Mouse (Mus musculus): ENCODE measurements around the gene Tubal3.

DNA sequence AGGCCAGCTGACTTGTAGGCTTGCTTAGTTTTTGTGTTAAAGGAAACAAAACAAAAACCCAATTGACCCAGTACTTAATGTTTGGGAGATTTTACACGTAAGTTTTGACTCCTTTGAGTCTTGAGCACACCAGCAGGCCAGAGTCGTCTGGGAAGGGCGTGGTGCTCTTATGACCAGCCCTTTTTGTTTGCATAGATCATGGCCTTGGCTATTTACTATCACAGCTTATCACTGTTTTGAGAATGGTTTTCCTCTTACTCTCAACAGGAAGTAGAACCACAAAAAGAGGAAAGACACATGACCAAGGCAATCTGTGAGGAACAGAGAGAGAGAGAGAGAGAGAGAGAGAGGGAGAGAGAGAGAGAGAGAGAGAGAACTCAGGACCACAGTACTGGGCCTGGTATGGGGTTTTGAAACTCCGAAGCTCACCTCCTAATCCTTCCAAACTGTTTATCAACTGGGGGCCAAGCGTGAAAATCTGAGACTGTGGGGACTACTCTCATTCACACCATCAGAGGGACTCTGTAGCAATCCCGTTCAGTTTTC, 10.8 kb upstream of the Tubal3 start:
- TF ChIP-seq CTCF (IDR thresholded peaks at IDR 0.05; ENCODE audit: low read depth) (no peak), EP300 (IDR thresholded peaks at IDR 0.05; ENCODE audit: low read depth) (no peak)

Measured in heart, postnatal 0 days (tissue).